Mouse (Mus musculus): ENCODE results near the gene Rubcn.

The Rubcn gene

GRCm38 (mm10) chr16:32870231-32870630, 7.3 kb downstream of the Rubcn start:
- no peak for DNase-seq (ENCODE audit: low spot score in 2 of 2)

GRCm38 (mm10) chr16:32867919-32868552, 9.5 kb downstream of the Rubcn start:
- peak; percentile 78 to 90 for DNase-seq (ENCODE audit: low spot score in 2 of 2)

GRCm38 (mm10) chr16:32866713-32867112, 10.9 kb downstream of the Rubcn start:
- no peak for DNase-seq (ENCODE audit: low spot score in 2 of 2)

- DNase-seq (ENCODE audit: low spot score in 2 of 2), result no peak
Measured at GRCm38 (mm10) chr16:32865401-32865800, 12.2 kb downstream of the Rubcn start.

- no peak for DNase-seq (ENCODE audit: low spot score in 2 of 2)
Measured at GRCm38 (mm10) chr16:32861813-32862385, 15.7 kb downstream of the Rubcn start.

GRCm38 (mm10) chr16:32858771-32859636, 18.6 kb downstream of the Rubcn start:
- peak in 1 of 2 experiments; percentile 69 for DNase-seq (ENCODE audit: low spot score in 2 of 2)

- no peak for DNase-seq (ENCODE audit: low spot score in 2 of 2)
Measured at GRCm38 (mm10) chr16:32858356-32858755, 19.2 kb downstream of the Rubcn start.

GRCm38 (mm10) chr16:32856751-32857150, 20.8 kb downstream of the Rubcn start:
- no peak for DNase-seq (ENCODE audit: low spot score in 2 of 2)

GRCm38 (mm10) chr16:32854050-32854571, 23.5 kb downstream of the Rubcn start:
- no peak for DNase-seq (ENCODE audit: low spot score in 2 of 2)

- no peak for DNase-seq (ENCODE audit: low spot score in 2 of 2)
Measured at GRCm38 (mm10) chr16:32853492-32854049, 24.0 kb downstream of the Rubcn start.

- no peak for DNase-seq (ENCODE audit: low spot score in 2 of 2)
Measured at GRCm38 (mm10) chr16:32849042-32849830, 28.3 kb downstream of the Rubcn start.

GRCm38 (mm10) chr16:32847103-32847502, 30.5 kb downstream of the Rubcn start:
- DNase-seq (ENCODE audit: low spot score in 2 of 2), result no peak

GRCm38 (mm10) chr16:32831501-32831900, 46.1 kb downstream of the Rubcn start:
- no peak for DNase-seq (ENCODE audit: low spot score in 2 of 2)

- no peak for DNase-seq (ENCODE audit: low spot score in 2 of 2)
Measured at GRCm38 (mm10) chr16:32829104-32829503, 48.5 kb downstream of the Rubcn start.

GRCm38 (mm10) chr16:32826521-32826920, 51.0 kb downstream of the Rubcn start:
- DNase-seq (ENCODE audit: low spot score in 2 of 2), result no peak

GRCm38 (mm10) chr16:32825380-32825779, 52.2 kb downstream of the Rubcn start:
- no peak for DNase-seq (ENCODE audit: low spot score in 2 of 2)

- no peak for DNase-seq (ENCODE audit: low spot score in 2 of 2)
Measured at GRCm38 (mm10) chr16:32824061-32824460, 53.5 kb downstream of the Rubcn start.

- DNase-seq (ENCODE audit: low spot score in 2 of 2), result no peak
Measured at GRCm38 (mm10) chr16:32823487-32823886, 54.1 kb downstream of the Rubcn start.

- DNase-seq (ENCODE audit: low spot score in 2 of 2), result no peak
Measured at GRCm38 (mm10) chr16:32822881-32823280, 54.7 kb downstream of the Rubcn start.

- no peak for DNase-seq (ENCODE audit: low spot score in 2 of 2)
Measured at GRCm38 (mm10) chr16:32822450-32822827, 55.1 kb downstream of the Rubcn start.

GRCm38 (mm10) chr16:32821772-32822449, 55.7 kb downstream of the Rubcn start:
- DNase-seq (ENCODE audit: low spot score in 2 of 2), result peak in 1 of 2 experiments; percentile 69
